Mouse (Mus musculus): ENCODE measurements around the gene Tbck.

The Tbck gene

GRCm38 (mm10) chr3:132831179-132831873 is 147.4 kb downstream of the Tbck start:
- DNase-seq (ENCODE audit: low spot score in 2 of 2), result no peak

- DNase-seq (ENCODE audit: low spot score in 2 of 2), result no peak
Measured at GRCm38 (mm10) chr3:132835118-132835794, 151.3 kb downstream of the Tbck start.

GRCm38 (mm10) chr3:132837134-132837533 is 153.2 kb downstream of the Tbck start:
- DNase-seq (ENCODE audit: low spot score in 2 of 2), result no peak

GRCm38 (mm10) chr3:132838656-132839417 is 154.9 kb downstream of the Tbck start:
- no peak for DNase-seq (ENCODE audit: low spot score in 2 of 2)

GRCm38 (mm10) chr3:132839516-132839915 is 155.6 kb downstream of the Tbck start:
- no peak for DNase-seq (ENCODE audit: low spot score in 2 of 2)

GRCm38 (mm10) chr3:132842676-132843075 is 158.7 kb downstream of the Tbck start:
- no peak for DNase-seq (ENCODE audit: low spot score in 2 of 2)

- DNase-seq (ENCODE audit: low spot score in 2 of 2), result no peak
Measured at GRCm38 (mm10) chr3:132849669-132850068, 165.7 kb downstream of the Tbck start.

GRCm38 (mm10) chr3:132850431-132850830 is 166.5 kb downstream of the Tbck start:
- DNase-seq (ENCODE audit: low spot score in 2 of 2), result no peak

- DNase-seq (ENCODE audit: low spot score in 2 of 2), result no peak
Measured at GRCm38 (mm10) chr3:132851417-132851816, 167.5 kb downstream of the Tbck start.

- DNase-seq (ENCODE audit: low spot score in 2 of 2), result no peak
Measured at GRCm38 (mm10) chr3:132851841-132852728, 168.1 kb downstream of the Tbck start.

GRCm38 (mm10) chr3:132854271-132854670 is 170.3 kb downstream of the Tbck start:
- DNase-seq (ENCODE audit: low spot score in 2 of 2), result no peak

- DNase-seq (ENCODE audit: low spot score in 2 of 2), result no peak
Measured at GRCm38 (mm10) chr3:132855458-132856212, 171.7 kb downstream of the Tbck start.

- DNase-seq (ENCODE audit: low spot score in 2 of 2), result no peak
Measured at GRCm38 (mm10) chr3:132856651-132857050, 172.7 kb downstream of the Tbck start.

GRCm38 (mm10) chr3:132858849-132859248 is 174.9 kb downstream of the Tbck start:
- no peak for DNase-seq (ENCODE audit: low spot score in 2 of 2)

GRCm38 (mm10) chr3:132859573-132859972 is 175.6 kb downstream of the Tbck start:
- DNase-seq (ENCODE audit: low spot score in 2 of 2), result no peak

- no peak for DNase-seq (ENCODE audit: low spot score in 2 of 2)
Measured at GRCm38 (mm10) chr3:132860796-132861195, 176.9 kb downstream of the Tbck start.

GRCm38 (mm10) chr3:132863843-132864242 is 179.9 kb downstream of the Tbck start:
- no peak for DNase-seq (ENCODE audit: low spot score in 2 of 2)

GRCm38 (mm10) chr3:132864329-132864919 is 180.5 kb downstream of the Tbck start:
- no peak for DNase-seq (ENCODE audit: low spot score in 2 of 2)

GRCm38 (mm10) chr3:132864986-132865385 is 181.0 kb downstream of the Tbck start:
- no peak for DNase-seq (ENCODE audit: low spot score in 2 of 2)

- DNase-seq (ENCODE audit: low spot score in 2 of 2), result no peak
Measured at GRCm38 (mm10) chr3:132865596-132865995, 181.7 kb downstream of the Tbck start.

Data from spleen, postnatal 14 days (tissue).